Mouse (Mus musculus) liver, postnatal 0 days (tissue): Measurements from ENCODE around the gene Rgma. TPM values are rescaled to one million over a fixed set of nuclear protein-coding genes. Genes with fewer than 3 reads are reported as not detected.

Experiments
- ATAC-seq: fragments of 200-750 bp; cut with Nextera tagmentation; 2 replicates; pipeline ENCODE4 v1.8.0; 2017; ENCODE audit warnings: mild to moderate bottlenecking, moderate library complexity
- DNase-seq: peaks from one replicate; pipeline ENCODE4 v3.0.0-alpha.2; 2016
- H3K27ac ChIP-seq: fragments of 300-500 bp; sonication (generic); 2 replicates; pipeline ENCODE4 v1.5.1; 2014; ENCODE audit warnings: antibody characterized with exemption, moderate library complexity, mild to moderate bottlenecking, low read depth
- H3K27me3 ChIP-seq: fragments of 300-500 bp; sonication (generic); 2 replicates; pipeline ENCODE4 v1.6.1; 2014; ENCODE audit warnings: low read length, control low read depth, mixed read lengths; ENCODE audit not compliant: insufficient read depth
- H3K36me3 ChIP-seq: fragments of 300-500 bp; sonication (generic); replicated peaks from 2 replicates; pipeline ENCODE4 v1.6.1; 2014; ENCODE audit warnings: mild to moderate bottlenecking, control low read depth, low read length, moderate library complexity, mixed read lengths; ENCODE audit not compliant: insufficient read depth
- H3K4me1 ChIP-seq: fragments of 300-500 bp; sonication (generic); 2 replicates; pipeline ENCODE4 v1.6.1; 2014; ENCODE audit warnings: antibody characterized with exemption, mild to moderate bottlenecking, control low read depth; ENCODE audit not compliant: insufficient read depth
- H3K4me2 ChIP-seq: fragments of 300-500 bp; sonication (generic); 2 replicates; pipeline ENCODE4 v1.6.1; 2014; ENCODE audit warnings: low read depth, mild to moderate bottlenecking, low read length, moderate library complexity, mixed read lengths
- H3K4me3 ChIP-seq: fragments of 300-500 bp; sonication (generic); 2 replicates; pipeline ENCODE4 v1.5.1; 2014; ENCODE audit warnings: low read depth, low read length
- H3K9ac ChIP-seq: fragments of 300-500 bp; sonication (generic); replicated peaks from 2 replicates; pipeline ENCODE4 v1.6.1; 2014; ENCODE audit warnings: mild to moderate bottlenecking, moderate library complexity
- H3K9me3 ChIP-seq: fragments of 300-500 bp; sonication (generic); 2 replicates; pipeline ENCODE4 v1.6.1; 2016; ENCODE audit warnings: mild to moderate bottlenecking, control low read depth, low read length, mixed read lengths
- CTCF ChIP-seq: sonication (generic); IDR thresholded peaks from 2 replicates; pipeline ENCODE4 v1.5.1; 2016; ENCODE audit warnings: antibody characterized with exemption, low read depth
- EP300 ChIP-seq: IDR thresholded peaks from 2 replicates; pipeline ENCODE4 v1.6.1; 2016; ENCODE audit warnings: antibody characterized with exemption, low read depth, mild to moderate bottlenecking
- WGBS: fragments of 180-500 bp; shearing (Covaris S2); extraction: QIAGEN DNeasy Blood & Tissue Kit; methylation state at CpG from one replicate; pipeline ENCODE4 v1.1.7; 2014; ENCODE audit not compliant: insufficient replicate concordance; 5-methylcytosine and 5-hydroxymethylcytosine counted together
- polyA plus RNA-seq: library from polyadenylated mRNA; unstranded; fragments of >200 nt; fragmentation: Nextera tagmentation; extraction: Ambion mirVana; gene quantifications from 2 replicates; pipeline ENCODE4 v1.2.1, GENCODE M21; 2015

The Rgma gene
- polyA plus RNA-seq, 1 experiment from 2014 or later = 0.12 TPM

DNA sequence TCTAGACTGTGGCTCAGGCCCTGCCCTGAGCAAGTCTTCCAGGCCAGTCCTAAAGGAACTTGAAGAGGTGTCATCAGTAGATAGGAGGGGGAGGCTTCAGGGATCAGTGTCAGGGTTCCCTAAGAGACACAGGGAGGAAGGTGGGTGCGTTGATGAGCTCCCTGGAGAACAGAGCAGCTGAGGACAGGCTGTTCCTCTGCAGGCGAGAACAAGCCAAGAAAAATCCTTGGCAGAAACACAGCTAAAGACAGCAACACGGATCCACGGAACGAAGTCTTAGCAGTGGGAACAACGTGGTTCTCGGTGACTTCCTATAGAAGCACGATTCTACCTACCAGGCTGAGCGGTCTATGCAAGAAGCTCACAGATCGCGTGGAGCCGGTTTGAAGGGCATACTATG is 44.6 kb upstream of the Rgma start:
- TF ChIP-seq EP300 = no peak
- 78% methylated on average over 12 of the region's 12 CpGs for WGBS
- H3K27ac ChIP-seq = no peak overlapping the region
- no peak overlapping the region for H3K4me3 ChIP-seq
- no peaks in the 10 kb centered on the region for H3K4me1 ChIP-seq
- no peaks in the 10 kb centered on the region for H3K9me3 ChIP-seq
- H3K36me3 ChIP-seq = no peaks in the 10 kb centered on the region
- no peaks in the 10 kb centered on the region for H3K27me3 ChIP-seq
- ATAC-seq = no peak
- no peak for DNase-seq
- no peak overlapping the region for H3K4me2 ChIP-seq
- H3K9ac ChIP-seq = no peak overlapping the region

DNA sequence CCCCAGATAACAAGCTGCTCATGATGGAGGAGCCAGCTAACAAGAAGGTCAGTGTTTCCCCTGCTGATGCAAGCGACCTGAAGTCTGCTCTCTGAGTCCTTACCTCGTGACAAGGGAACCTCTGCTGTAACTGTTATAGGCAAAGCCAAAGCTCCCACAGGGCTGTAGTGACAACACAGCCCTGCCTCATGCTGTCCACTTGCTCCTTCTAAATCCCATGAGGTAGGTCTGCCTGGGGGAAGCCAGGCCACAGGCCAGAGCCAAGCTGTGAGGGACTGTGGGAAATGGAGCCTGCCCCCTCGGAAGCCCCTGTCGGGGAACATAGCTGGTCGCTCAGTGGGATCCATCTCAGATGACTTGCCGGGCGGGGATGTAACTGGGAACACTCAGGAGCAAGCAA is 43.7 kb upstream of the Rgma start:
- no peaks in the 10 kb centered on the region for H3K36me3 ChIP-seq
- no peak for TF ChIP-seq EP300
- no peak for TF ChIP-seq CTCF
- no peaks in the 10 kb centered on the region for H3K4me1 ChIP-seq

DNA sequence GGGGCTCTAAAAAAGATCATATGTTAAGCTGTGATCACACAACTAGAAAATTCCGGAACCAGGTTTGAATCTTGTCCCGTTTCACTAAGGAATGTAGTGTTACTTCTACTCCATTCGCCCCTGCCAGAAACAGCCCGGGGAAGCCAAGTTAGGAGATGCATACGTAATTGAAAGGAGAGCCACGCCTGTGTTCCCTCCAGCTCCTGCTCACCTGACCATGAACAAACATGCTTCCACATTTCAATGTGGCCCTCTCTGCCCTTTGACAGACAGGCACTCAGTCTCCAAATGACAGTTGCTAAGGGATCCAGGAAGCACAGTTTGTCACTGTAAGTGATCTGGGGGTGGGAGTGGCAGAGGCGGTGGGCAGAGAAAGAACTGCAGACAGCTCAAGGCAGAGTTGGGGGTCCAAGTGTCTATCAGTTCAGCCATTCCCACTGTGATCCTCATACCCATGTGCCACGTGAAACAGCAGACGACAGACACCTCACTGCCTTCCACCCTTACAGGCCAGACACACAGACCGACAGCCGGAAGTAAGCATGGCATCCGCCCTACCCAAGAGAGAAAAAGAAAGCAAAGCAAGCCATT is 41.8 kb upstream of the Rgma start:
- H3K27me3 ChIP-seq = no peaks in the 10 kb centered on the region
- no peak overlapping the region for H3K9ac ChIP-seq
- H3K36me3 ChIP-seq = no peaks in the 10 kb centered on the region
- no peaks in the 10 kb centered on the region for H3K9me3 ChIP-seq
- ATAC-seq = no peak
- no peak for TF ChIP-seq CTCF
- TF ChIP-seq EP300 = no peak
- H3K27ac ChIP-seq = no peak overlapping the region
- no peak overlapping the region for H3K4me2 ChIP-seq
- no peaks in the 10 kb centered on the region for H3K4me1 ChIP-seq
- no peak for DNase-seq
- no peak overlapping the region for H3K4me3 ChIP-seq
- WGBS = 84% methylated on average over 12 of the region's 12 CpGs

More for the DNA sequence above, 43.7 kb upstream of the Rgma start:
- H3K4me3 ChIP-seq = no peak overlapping the region
- H3K4me2 ChIP-seq = no peak overlapping the region
- H3K27me3 ChIP-seq = no peaks in the 10 kb centered on the region
- H3K9me3 ChIP-seq = no peaks in the 10 kb centered on the region
- no peak for ATAC-seq
- 66% methylated on average over 7 of the region's 7 CpGs for whole genome bisulfite sequencing
- no peak overlapping the region for H3K9ac ChIP-seq
- no peak for DNase-seq
- no peak overlapping the region for H3K27ac ChIP-seq

DNA sequence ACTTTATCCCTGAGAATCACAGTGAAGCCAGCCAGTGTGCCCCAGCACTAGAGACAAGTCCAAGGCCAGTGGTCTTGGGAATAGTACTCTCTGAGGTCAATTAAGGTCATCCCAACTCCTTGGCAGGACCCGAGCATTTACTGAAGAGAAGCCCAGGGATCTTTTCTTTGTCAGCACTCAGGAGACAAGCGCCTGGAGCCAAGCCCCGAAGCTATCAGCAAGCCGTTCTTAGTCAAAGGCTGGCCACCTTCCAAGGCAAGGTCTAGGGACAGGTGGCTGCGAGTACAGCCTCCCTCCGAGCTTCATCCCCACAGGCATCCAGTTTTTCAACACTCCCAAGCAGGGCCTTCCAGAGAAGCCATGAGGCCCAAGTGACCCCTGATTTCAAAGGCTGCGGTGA is 40.4 kb upstream of the Rgma start:
- Histone ChIP-seq H3K4me3 (no peak overlapping the region), H3K4me1 (no peaks in the 10 kb centered on the region), H3K27me3 (no peaks in the 10 kb centered on the region), H3K36me3 (no peaks in the 10 kb centered on the region), H3K9me3 (no peaks in the 10 kb centered on the region), H3K9ac (no peak overlapping the region), H3K4me2 (no peak overlapping the region), H3K27ac (no peak overlapping the region)
- TF ChIP-seq EP300 (no peak), CTCF (no peak)
- ATAC-seq = no peak
- DNase-seq = no peak
- 72% methylated on average over 7 of the region's 7 CpGs for WGBS

DNA sequence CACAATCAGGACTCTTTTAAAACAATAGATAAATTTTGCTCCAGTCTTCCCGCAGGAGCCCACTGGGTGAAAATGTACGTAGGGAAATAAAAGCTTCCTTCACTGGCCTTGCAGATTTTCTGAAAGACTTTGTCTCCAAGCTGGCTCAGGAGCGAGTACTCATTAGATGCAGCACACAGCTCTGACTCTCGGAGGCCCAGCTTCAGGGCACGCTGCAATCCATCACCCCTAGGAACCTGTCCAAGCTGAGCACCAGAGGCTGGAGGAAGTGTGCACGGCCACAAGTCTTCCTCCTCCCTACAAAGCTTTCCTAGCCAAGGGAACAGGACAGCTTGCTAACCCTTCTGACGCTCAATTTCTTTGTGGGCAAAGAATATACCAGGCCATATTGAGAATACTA is 38.9 kb upstream of the Rgma start:
- Histone ChIP-seq H3K27me3 (no peaks in the 10 kb centered on the region), H3K4me1 (no peaks in the 10 kb centered on the region), H3K9me3 (no peaks in the 10 kb centered on the region), H3K4me2 (no peak overlapping the region), H3K4me3 (no peak overlapping the region), H3K9ac (no peak overlapping the region), H3K27ac (no peak overlapping the region), H3K36me3 (no peaks in the 10 kb centered on the region)
- DNase-seq = no peak
- TF ChIP-seq EP300 (no peak), CTCF (no peak)
- no peak for ATAC-seq
- 39% methylated on average over 7 of the region's 7 CpGs for WGBS

DNA sequence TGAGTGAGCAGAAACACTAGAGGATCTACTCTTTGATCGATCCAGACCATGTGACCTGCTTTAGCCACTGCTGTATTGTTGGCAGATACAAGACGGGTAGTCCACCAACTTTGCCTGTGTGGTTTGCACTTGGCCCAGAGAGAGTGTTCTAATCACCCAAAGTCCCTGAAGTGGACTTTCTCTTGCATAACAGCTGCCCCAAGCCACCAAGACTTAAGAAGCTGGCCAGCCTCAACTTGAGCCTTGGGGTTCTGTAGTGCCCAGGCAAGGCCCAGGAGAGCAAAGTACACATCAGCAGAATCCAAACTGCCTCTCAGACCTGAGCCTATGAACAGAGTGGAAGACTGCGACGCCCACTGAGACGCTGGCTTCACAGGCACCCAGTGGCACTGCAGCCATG is 37.0 kb upstream of the Rgma start:
- no peaks in the 10 kb centered on the region for H3K36me3 ChIP-seq
- 72% methylated on average over 5 of the region's 5 CpGs for WGBS
- H3K4me3 ChIP-seq = no peak overlapping the region
- no peaks in the 10 kb centered on the region for H3K9me3 ChIP-seq
- H3K27ac ChIP-seq = no peak overlapping the region
- H3K9ac ChIP-seq = no peak overlapping the region
- TF ChIP-seq EP300 = no peak
- TF ChIP-seq CTCF = no peak
- ATAC-seq (no peak), DNase-seq (no peak)
- no peaks in the 10 kb centered on the region for H3K4me1 ChIP-seq
- H3K4me2 ChIP-seq = no peak overlapping the region
- no peaks in the 10 kb centered on the region for H3K27me3 ChIP-seq

DNA sequence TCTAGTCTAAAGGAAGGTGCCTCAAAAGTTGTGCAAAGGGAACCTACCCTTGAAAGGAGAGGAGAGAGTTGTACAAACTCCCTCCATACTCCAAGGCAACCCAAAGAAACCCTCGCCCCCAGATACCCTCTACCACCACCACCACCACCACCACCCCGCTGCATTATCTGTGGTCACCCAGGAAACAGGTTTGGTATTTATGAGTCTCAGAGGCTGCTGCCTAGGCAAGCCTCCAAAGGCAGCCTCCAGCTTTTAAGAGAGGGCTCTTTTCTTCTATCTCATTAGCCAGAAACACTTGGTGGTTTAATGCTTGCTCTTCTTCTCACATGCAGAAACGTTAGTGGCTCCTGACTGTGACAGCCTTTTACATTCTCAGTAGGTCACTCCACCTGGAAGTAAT is 31.5 kb upstream of the Rgma start:
- no peaks in the 10 kb centered on the region for H3K4me1 ChIP-seq
- H3K27me3 ChIP-seq = no peaks in the 10 kb centered on the region
- DNase-seq (no peak), ATAC-seq (no peak)
- no peaks in the 10 kb centered on the region for H3K36me3 ChIP-seq
- WGBS = 35% methylated on average over 3 of the region's 3 CpGs
- H3K4me2 ChIP-seq = no peak overlapping the region
- TF ChIP-seq EP300 (no peak), CTCF (no peak)
- no peak overlapping the region for H3K9ac ChIP-seq
- no peak overlapping the region for H3K4me3 ChIP-seq
- no peaks in the 10 kb centered on the region for H3K9me3 ChIP-seq
- H3K27ac ChIP-seq = no peak overlapping the region
